Mouse (Mus musculus) intestine, embryonic 15.5 days (tissue): ENCODE results near the gene Gm11992. TPM values are rescaled to one million over a fixed set of nuclear protein-coding genes. Genes with fewer than 3 reads are reported as not detected.

ENCODE experiments used
- ATAC-seq: fragments of 200-750 bp; cut with Nextera tagmentation; 2 replicates; pipeline ENCODE4 v1.8.0; 2017; ENCODE audit warnings: moderate TSS enrichment, moderate library complexity
- H3K27ac ChIP-seq: fragments of 300-500 bp; sonication (generic); 2 replicates; pipeline ENCODE4 v1.5.1; 2015; ENCODE audit warnings: mild to moderate bottlenecking, inconsistent platforms
- H3K27me3 ChIP-seq: fragments of 300-500 bp; sonication (generic); replicated peaks from 2 replicates; pipeline ENCODE4 v1.6.1; 2015; ENCODE audit warnings: inconsistent platforms
- H3K36me3 ChIP-seq: fragments of 300-500 bp; sonication (generic); 2 replicates; pipeline ENCODE4 v1.6.1; 2015; ENCODE audit warnings: inconsistent platforms
- H3K4me1 ChIP-seq: fragments of 300-500 bp; sonication (generic); replicated peaks from 2 replicates; pipeline ENCODE4 v1.6.1; 2015; ENCODE audit warnings: inconsistent platforms
- H3K4me2 ChIP-seq: fragments of 300-500 bp; sonication (generic); replicated peaks from 2 replicates; pipeline ENCODE4 v1.6.1; 2015; ENCODE audit warnings: mild to moderate bottlenecking, inconsistent platforms
- H3K4me3 ChIP-seq: fragments of 300-500 bp; sonication (generic); replicated peaks from 2 replicates; pipeline ENCODE4 v1.5.1; 2015; ENCODE audit warnings: inconsistent platforms
- H3K9ac ChIP-seq: fragments of 300-500 bp; sonication (generic); 2 replicates; pipeline ENCODE4 v1.6.1; 2015; ENCODE audit warnings: inconsistent platforms
- H3K9me3 ChIP-seq: fragments of 300-500 bp; sonication (generic); 2 replicates; pipeline ENCODE4 v1.6.1; 2016; ENCODE audit warnings: inconsistent platforms
- WGBS: fragments of 180-500 bp; shearing (Covaris S2); methylation state at CpG from one replicate; pipeline ENCODE4 v1.1.7; 2015; 5-methylcytosine and 5-hydroxymethylcytosine counted together
- polyA plus RNA-seq: library from polyadenylated mRNA; unstranded; fragments of >200 nt; fragmentation: Nextera tagmentation; extraction: Ambion mirVana; gene quantifications from 2 replicates; pipeline ENCODE4 v1.2.1, GENCODE M21; 2015

Gene Gm11992
- 0.50 and 0.58 TPM in 2 replicates for polyA plus RNA-seq

GRCm38 (mm10) chr11:9048011-9048702 lies at the start of gene Gm11992:
Gm11992 (plus strand) TSS chr11:9048594.
- 4% methylated on average over 21 of the region's 21 CpGs for WGBS
- Histone ChIP-seq H3K36me3 (no peaks in the 10 kb centered on the region), H3K4me2 (peak within 1 kb of the TSS; percentile 95), H3K27me3 (peaks cover 10% of the 10 kb centered on the region), H3K27ac (no peak within 1 kb of the TSS), H3K9ac (peak within 1 kb of the TSS; percentile 32), H3K4me3 (peak within 1 kb of the TSS; percentile 48), H3K9me3 (no peaks in the 10 kb centered on the region), H3K4me1 (peaks cover 6% of the 10 kb centered on the region; the same call in 1 of the 2 replicates)
- ATAC-seq: peak; percentile 100

- peaks cover 13% of the 10 kb centered on the region for H3K36me3 ChIP-seq
- peaks cover 3% of the 10 kb centered on the region; the same call in 1 of the 2 replicates for H3K4me1 ChIP-seq
- H3K27ac ChIP-seq: no peak overlapping the region
- H3K4me2 ChIP-seq: no peak overlapping the region
- H3K9me3 ChIP-seq: no peaks in the 10 kb centered on the region
- WGBS: 96% methylated on average over 5 of the region's 5 CpGs
- H3K9ac ChIP-seq: no peak overlapping the region
- H3K4me3 ChIP-seq: no peak overlapping the region
- ATAC-seq: no peak
- no peaks in the 10 kb centered on the region for H3K27me3 ChIP-seq
These were observed 39.6 kb upstream of the Gm11992 start for GRCm38 (mm10) chr11:9008761-9009160.

- no peaks in the 10 kb centered on the region for H3K27me3 ChIP-seq
- H3K9me3 ChIP-seq: no peaks in the 10 kb centered on the region
- peaks cover 3% of the 10 kb centered on the region; the same call in 1 of the 2 replicates for H3K4me1 ChIP-seq
- peak overlapping the region; percentile 74 for H3K4me2 ChIP-seq
- peak overlapping the region; percentile 85 for H3K9ac ChIP-seq
- ATAC-seq: peak; percentile 57
- WGBS: under 1% methylated on average over 7 of the region's 7 CpGs
- H3K36me3 ChIP-seq: 0 out of 2 replicates have a peak, but pooled peaks cover 6% of the 10 kb centered on the region
- peak overlapping the region; percentile 94 for H3K27ac ChIP-seq
- H3K4me3 ChIP-seq: peak overlapping the region; percentile 80
These were observed 38.0 kb upstream of the Gm11992 start for GRCm38 (mm10) chr11:9010416-9010815.

GRCm38 (mm10) chr11:9010853-9011339 lies 37.5 kb upstream of the Gm11992 start, which contains the start of gene Hus1:
Hus1 (minus strand) TSS chr11:9011191.
- Histone ChIP-seq H3K4me2 (peak within 1 kb of the TSS; percentile 74), H3K4me3 (peak within 1 kb of the TSS; percentile 80), H3K4me1 (peaks cover 3% of the 10 kb centered on the region; the same call in 1 of the 2 replicates), H3K27ac (peak within 1 kb of the TSS; percentile 94), H3K9me3 (no peaks in the 10 kb centered on the region), H3K9ac (peak within 1 kb of the TSS; percentile 85), H3K27me3 (no peaks in the 10 kb centered on the region), H3K36me3 (0 out of 2 replicates have a peak, but pooled peaks cover 3% of the 10 kb centered on the region)
- under 1% methylated on average over 43 of the region's 43 CpGs for WGBS
- ATAC-seq: peak; percentile 99

GRCm38 (mm10) chr11:9011348-9011747 lies 37.0 kb upstream of the Gm11992 start:
- peak; percentile 50 for ATAC-seq
- H3K4me3 ChIP-seq: peak overlapping the region; percentile 80
- whole genome bisulfite sequencing: 3% methylated on average over 3 of the region's 3 CpGs
- 0 out of 2 replicates have a peak, but pooled peaks cover under 1% of the 10 kb centered on the region for H3K36me3 ChIP-seq
- no peak overlapping the region for H3K27ac ChIP-seq
- H3K9me3 ChIP-seq: no peaks in the 10 kb centered on the region
- H3K27me3 ChIP-seq: no peaks in the 10 kb centered on the region
- peak overlapping the region; percentile 85 for H3K9ac ChIP-seq
- peak overlapping the region; percentile 74 for H3K4me2 ChIP-seq
- peaks cover 3% of the 10 kb centered on the region; the same call in 1 of the 2 replicates for H3K4me1 ChIP-seq

GRCm38 (mm10) chr11:9014740-9015139 lies 33.7 kb upstream of the Gm11992 start:
- 55% methylated on average over 3 of the region's 3 CpGs for WGBS
- Histone ChIP-seq H3K9me3 (no peaks in the 10 kb centered on the region), H3K9ac (no peak overlapping the region), H3K36me3 (no peaks in the 10 kb centered on the region), H3K4me2 (no peak overlapping the region), H3K27me3 (no peaks in the 10 kb centered on the region), H3K4me3 (no peak overlapping the region), H3K27ac (no peak overlapping the region), H3K4me1 (0 out of 2 replicates have a peak, but pooled peaks cover 3% of the 10 kb centered on the region)
- ATAC-seq: no peak

- no peak overlapping the region for H3K4me2 ChIP-seq
- H3K4me1 ChIP-seq: no peaks in the 10 kb centered on the region
- WGBS: 76% methylated on average over 6 of the region's 6 CpGs
- no peak overlapping the region for H3K4me3 ChIP-seq
- H3K36me3 ChIP-seq: no peaks in the 10 kb centered on the region
- H3K9me3 ChIP-seq: no peaks in the 10 kb centered on the region
- no peaks in the 10 kb centered on the region for H3K27me3 ChIP-seq
- no peak overlapping the region for H3K9ac ChIP-seq
- no peak for ATAC-seq
- H3K27ac ChIP-seq: no peak overlapping the region
These were observed 29.7 kb upstream of the Gm11992 start for GRCm38 (mm10) chr11:9018491-9019267.

- 80% methylated on average over 5 of the region's 5 CpGs for WGBS
- ATAC-seq: no peak
These were observed 28.2 kb upstream of the Gm11992 start for GRCm38 (mm10) chr11:9020207-9020606.

GRCm38 (mm10) chr11:9024782-9025181 lies 23.6 kb upstream of the Gm11992 start:
- Histone ChIP-seq H3K27me3 (no peaks in the 10 kb centered on the region), H3K9ac (no peak overlapping the region), H3K27ac (no peak overlapping the region), H3K9me3 (no peaks in the 10 kb centered on the region), H3K4me3 (no peak overlapping the region), H3K4me1 (no peaks in the 10 kb centered on the region), H3K4me2 (no peak overlapping the region), H3K36me3 (no peaks in the 10 kb centered on the region)
- 77% methylated on average over 7 of the region's 7 CpGs for WGBS
- no peak for ATAC-seq

More at GRCm38 (mm10) chr11:9020207-9020606, 28.2 kb upstream of the Gm11992 start:
- Histone ChIP-seq H3K4me3 (no peak overlapping the region), H3K4me2 (no peak overlapping the region), H3K4me1 (no peaks in the 10 kb centered on the region), H3K9me3 (no peaks in the 10 kb centered on the region), H3K27me3 (no peaks in the 10 kb centered on the region), H3K36me3 (no peaks in the 10 kb centered on the region), H3K27ac (no peak overlapping the region), H3K9ac (no peak overlapping the region)

GRCm38 (mm10) chr11:9025211-9025610 lies 23.2 kb upstream of the Gm11992 start:
- 82% methylated on average over 3 of the region's 3 CpGs for WGBS
- no peaks in the 10 kb centered on the region for H3K4me1 ChIP-seq
- H3K9me3 ChIP-seq: no peaks in the 10 kb centered on the region
- no peak overlapping the region for H3K27ac ChIP-seq
- no peaks in the 10 kb centered on the region for H3K27me3 ChIP-seq
- H3K36me3 ChIP-seq: no peaks in the 10 kb centered on the region
- ATAC-seq: no peak
- H3K4me2 ChIP-seq: no peak overlapping the region
- no peak overlapping the region for H3K4me3 ChIP-seq
- no peak overlapping the region for H3K9ac ChIP-seq

GRCm38 (mm10) chr11:9031530-9031929 lies 16.9 kb upstream of the Gm11992 start:
- Histone ChIP-seq H3K4me3 (no peak overlapping the region), H3K27me3 (no peaks in the 10 kb centered on the region), H3K27ac (no peak overlapping the region), H3K36me3 (no peaks in the 10 kb centered on the region), H3K4me2 (no peak overlapping the region), H3K9ac (no peak overlapping the region), H3K9me3 (no peaks in the 10 kb centered on the region), H3K4me1 (no peaks in the 10 kb centered on the region)
- no peak for ATAC-seq
- WGBS: 84% methylated on average over 2 of the region's 2 CpGs

- Histone ChIP-seq H3K27me3 (peaks cover 10% of the 10 kb centered on the region), H3K9me3 (no peaks in the 10 kb centered on the region), H3K27ac (no peak overlapping the region), H3K4me3 (no peak overlapping the region), H3K4me2 (no peak overlapping the region), H3K9ac (no peak overlapping the region), H3K4me1 (peaks cover 6% of the 10 kb centered on the region; the same call in 1 of the 2 replicates), H3K36me3 (no peaks in the 10 kb centered on the region)
- ATAC-seq: no peak
- 91% methylated on average over 2 of the region's 2 CpGs for WGBS
These were observed 1.8 kb upstream of the Gm11992 start for GRCm38 (mm10) chr11:9046546-9046945.
